Mouse (Mus musculus) left cerebral cortex, postnatal 4 days (tissue): ENCODE data around the gene Rab2b. TPM values are rescaled to one million over a fixed set of nuclear protein-coding genes. Genes with fewer than 3 reads are reported as not detected.
A peak's percentile ranks its signal among the peaks of the same experiment; 100 is the strongest.
"Not testable (repeated sequence)": the region's sequence is repeated elsewhere in the genome, so short reads cannot be mapped to it uniquely, and the experiment has no call there.

ENCODE experiments used
- DNase-seq: peaks from one replicate; pipeline ENCODE4 v3.0.0-alpha.2; 2022
- intact Hi-C: fragments of 180-260 bp; cut with DNase I; formaldehyde crosslinking; loops from one replicate; pipeline ENCODE4 v1.15.1; 2025
- total RNA-seq, 2 experiments: library from RNA; stranded (reverse); gene quantifications; 2 replicates each; pipeline ENCODE4 v1.2.3; 2021

Rab2b gene
- total RNA-seq = 10 to 100 TPM; 38.3 to 40.8 TPM

GRCm38 (mm10) chr14:52278932-52279746 lies at the start of gene Rab2b, which contains the start of gene Tox4:
Rab2b (minus strand) TSS chr14:52279545.
Tox4 (plus strand) TSS chr14:52279146.
- peak; percentile 98 for DNase-seq
- intact Hi-C loops = no loop called here

DNA sequence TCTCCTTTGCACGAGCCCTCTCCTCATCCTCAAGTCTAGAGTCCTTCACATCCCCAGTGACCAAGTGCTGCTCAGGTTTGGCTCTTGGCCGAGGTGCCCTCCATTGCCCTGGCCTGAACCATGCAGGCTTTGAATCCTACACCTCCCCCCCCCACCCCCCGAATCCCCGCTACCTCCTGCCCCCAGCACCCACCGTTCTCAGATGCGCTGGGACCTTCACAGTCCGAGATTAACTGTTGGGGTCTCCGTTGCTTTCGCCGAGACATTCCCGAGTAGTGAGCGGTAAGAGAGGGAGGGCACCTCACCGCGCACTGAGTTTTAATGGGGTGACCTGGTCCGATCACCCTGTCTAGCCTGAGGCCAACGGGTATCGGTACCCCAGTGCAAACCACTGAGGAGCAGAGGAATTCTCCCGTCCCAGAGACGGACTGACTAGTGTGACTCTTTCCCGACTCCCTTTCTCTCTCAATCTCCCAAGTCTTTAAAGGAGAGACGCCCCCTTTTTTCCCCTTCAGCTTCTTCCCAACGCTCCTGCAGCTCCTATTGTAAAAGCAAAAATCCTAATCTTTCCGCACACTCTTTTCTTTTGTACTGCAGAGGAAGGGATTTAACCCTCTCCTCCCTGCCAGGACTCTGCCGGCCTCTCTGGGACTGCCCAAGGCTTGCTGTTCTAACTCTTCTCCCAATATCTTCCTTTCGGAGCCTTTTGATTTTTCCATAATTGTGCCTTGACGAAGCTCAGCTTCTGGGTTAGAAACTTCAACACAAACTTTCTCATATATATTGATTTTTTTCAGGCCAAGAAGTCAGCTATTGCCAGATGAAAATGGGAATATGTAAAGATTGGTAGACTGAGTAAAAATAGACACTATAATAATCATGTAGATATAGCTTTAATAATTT lies 48.8 kb upstream of the Rab2b start, which contains the start of gene Sall2:
Gene Sall2 (minus strand): TSS at position 853 of the 903 bp plus-strand sequence.
- intact Hi-C loops = no loop called here
- no peak for DNase-seq

- intact Hi-C loops = no loop called here
- no peak for DNase-seq
Measured at GRCm38 (mm10) chr14:52327375-52327901, 48.1 kb upstream of the Rab2b start.

- no peak for DNase-seq
- intact Hi-C loops = no loop called here
Measured at GRCm38 (mm10) chr14:52325890-52326289, 46.5 kb upstream of the Rab2b start.

DNA sequence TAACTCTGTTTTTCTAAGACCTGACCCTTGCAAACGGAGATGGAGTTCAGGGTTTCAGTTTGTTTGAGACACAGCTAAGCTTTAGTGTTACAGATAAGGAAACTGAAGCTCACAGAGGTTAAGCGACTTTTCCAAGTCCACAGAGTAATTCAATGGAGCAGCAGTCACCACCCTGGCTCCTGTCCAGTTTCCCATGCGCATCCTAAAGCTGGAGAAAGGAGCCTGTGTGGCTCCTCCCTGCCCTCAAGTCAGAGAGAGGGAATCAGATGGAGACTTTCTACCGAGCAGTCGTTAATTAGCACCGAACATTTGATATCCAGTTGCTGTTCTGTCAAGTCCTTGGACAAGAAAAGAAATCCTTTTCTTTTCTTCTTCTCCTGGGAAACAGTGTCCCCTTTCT lies 40.0 kb upstream of the Rab2b start:
- intact Hi-C loops = no loop called here
- peak; percentile 24 for DNase-seq

DNA sequence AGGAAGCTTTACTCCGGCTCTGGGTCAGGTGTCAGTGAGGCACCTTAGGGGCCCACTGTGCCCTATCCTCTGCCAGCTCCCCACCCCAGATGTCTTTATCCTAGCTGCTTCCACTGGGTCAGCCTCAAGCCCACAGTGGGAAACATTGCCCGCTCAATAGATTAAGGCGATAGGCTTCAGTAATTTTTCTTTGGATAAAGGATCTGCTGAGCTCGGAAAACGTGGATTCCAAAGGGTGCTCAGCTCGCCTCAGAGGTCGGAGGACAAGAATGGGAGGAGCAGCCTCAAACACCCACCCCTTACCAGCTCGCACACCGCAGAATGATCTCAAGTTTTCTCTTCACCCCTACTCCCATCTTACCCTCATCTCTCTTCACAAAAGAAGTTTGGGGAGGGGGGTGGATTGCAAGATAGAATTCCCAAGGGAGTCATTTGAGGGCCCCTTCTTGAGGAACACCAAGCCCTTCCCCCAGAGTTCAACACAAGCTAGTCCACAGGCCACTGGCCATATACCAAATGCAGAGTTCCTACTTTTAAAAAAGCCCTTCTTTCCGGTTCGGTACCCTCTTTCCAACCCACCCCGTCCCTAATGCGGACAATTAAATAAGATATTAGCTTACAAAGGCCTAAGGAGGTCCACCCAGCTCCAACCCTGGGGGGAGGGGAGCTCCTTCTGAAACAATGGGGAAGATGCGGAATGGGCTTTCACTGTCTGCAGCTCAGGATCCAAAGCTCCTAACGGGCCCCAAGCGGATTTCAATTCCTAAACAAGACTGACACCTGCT lies 37.3 kb upstream of the Rab2b start:
- intact Hi-C loops = no loop called here

DNA sequence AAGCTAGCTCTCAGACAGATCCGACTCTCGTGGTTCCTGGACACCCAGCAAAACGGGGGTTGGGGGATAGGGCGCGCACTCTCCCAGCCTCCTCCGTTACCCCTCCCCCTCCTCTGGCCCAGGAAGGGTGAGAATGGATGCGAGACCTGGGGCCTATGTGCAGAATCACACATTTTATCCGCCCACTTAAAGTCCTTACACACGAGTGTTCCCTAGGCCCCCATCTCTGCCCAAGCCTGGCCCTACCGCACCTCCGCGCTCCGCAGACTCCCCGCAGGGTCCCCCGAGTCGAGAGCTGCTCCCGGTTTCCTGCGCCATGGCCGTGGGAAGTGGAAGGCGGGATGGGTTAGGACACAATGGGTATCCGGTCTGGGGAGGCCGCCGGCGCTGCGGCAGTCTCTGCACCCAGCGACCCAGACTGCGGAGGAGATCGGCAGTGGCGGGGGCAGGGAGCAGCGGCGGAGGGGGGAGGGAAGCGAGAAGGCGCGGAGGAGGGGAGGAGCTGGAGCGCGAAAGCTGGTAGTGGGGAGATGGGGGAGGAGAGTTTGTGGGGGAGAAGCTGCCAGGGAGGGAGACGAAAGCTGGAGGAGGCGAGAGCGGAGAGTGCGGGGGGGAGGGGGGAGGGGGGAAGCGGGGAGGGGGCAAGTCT lies 36.6 kb upstream of the Rab2b start:
- DNase-seq = peak; percentile 81
- intact Hi-C loops = no loop called here

More for the DNA sequence above, 37.3 kb upstream of the Rab2b start:
- DNase-seq = no peak

DNA sequence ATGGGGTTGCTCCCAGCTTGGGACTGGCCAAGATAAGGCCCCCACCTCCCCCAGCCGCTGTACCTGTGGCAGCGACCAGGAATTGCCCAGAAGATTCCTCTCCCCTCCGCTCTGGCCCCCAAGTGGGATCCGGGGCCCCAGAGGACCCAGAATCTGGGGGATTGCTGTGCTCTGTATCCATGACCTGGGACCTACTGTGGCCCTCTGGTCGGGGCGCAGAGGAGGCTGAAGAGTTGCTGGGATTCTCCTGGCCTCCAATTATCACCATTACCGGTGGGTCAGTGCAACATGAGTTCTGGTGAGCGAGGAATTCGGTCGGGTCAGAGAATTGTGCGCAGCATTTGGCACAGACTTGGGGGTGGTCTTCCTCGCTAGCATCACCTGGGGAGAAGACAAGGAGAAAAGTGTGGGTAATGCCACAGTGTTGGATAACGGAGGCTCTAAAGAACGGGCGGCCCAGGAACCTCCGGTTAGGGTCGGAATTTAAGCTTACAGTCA lies 36.0 kb upstream of the Rab2b start:
- intact Hi-C loops = no loop called here
- DNase-seq = no peak

DNA sequence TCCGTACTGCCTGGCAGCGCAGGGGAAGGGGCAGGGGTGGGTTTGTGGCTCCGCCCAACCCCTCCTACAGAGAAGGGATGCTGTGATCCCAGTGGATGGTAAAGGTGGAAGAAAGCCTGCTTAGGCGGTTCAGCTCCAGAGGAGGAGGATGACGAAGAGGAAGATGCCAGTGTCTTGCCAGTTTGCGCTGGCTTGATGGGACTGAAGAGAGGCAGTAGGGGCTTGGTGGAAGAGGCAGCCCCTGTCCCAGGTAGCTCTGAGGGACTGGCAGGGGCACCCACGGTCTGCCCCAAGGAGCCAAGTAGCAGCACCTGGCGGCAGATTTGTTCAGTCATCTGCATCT lies 35.4 kb upstream of the Rab2b start:
- DNase-seq = no peak
- intact Hi-C loops = no loop called here

DNA sequence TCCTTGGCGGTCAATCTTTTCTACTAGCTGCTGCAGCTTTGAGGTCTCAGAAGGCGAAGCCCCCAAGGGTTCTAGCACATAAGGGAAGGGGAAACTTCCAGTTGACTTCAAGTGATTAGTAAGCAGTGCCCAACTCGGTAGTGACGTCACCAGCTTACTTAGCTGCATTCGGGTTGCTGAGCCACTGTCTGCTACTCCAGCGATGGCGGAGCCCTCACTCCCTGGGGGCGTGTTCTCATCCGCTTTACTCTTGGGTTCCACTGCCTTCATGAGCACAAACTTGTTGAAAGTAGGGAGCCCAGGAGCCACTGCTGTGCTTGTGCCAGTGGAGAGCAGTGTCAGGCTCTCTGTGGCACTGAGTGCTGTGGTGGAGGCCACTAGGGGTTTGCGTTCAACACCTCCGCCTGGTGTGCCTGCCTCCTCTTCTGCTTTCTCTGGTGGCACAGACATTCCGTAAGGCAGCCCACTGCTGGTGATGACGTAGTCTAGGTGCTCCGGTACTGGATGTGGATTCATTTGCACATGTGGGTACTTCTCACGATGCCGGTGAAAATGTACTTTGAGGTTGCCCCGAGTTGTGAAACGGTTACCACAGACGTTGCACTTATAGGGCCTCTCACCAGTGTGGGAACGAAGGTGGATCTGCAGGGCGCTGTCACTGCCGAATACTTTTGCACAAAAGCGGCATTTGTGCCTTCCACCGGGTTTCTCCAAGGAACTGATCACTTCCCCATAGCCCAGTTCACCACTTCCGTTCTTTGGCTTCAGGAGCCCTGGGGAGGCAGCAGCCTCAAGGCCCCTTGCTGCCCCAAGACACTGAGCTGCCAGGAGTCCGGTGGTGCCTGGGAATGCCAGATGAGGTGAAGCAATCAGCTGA lies 34.8 kb upstream of the Rab2b start:
- intact Hi-C loops = no loop called here

DNA sequence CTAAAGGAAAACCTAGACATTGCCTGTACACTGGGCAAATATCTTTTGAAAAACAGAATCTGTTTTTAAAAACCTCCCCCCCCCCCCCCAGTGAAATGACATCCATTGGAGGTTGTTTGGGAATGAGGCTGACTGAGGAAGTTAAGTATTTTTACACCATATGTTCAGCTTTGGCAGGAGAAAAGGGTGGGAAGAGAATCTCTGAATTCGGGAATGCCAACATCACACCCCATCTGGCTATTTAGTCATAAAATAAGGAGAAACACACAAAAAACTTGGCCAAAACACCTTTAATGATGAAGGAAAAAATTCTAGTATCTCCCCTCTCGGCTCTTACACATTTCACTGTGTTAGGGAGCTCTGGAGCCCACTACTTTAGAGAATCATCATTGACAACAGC lies 31.6 kb upstream of the Rab2b start:
- no peak for DNase-seq
- intact Hi-C loops = no loop called here

More for the DNA sequence above, 34.8 kb upstream of the Rab2b start:
- DNase-seq = no peak

GRCm38 (mm10) chr14:52310343-52310742 lies 31.0 kb upstream of the Rab2b start:
- DNase-seq, intact Hi-C loops: not testable (repeated sequence)

DNA sequence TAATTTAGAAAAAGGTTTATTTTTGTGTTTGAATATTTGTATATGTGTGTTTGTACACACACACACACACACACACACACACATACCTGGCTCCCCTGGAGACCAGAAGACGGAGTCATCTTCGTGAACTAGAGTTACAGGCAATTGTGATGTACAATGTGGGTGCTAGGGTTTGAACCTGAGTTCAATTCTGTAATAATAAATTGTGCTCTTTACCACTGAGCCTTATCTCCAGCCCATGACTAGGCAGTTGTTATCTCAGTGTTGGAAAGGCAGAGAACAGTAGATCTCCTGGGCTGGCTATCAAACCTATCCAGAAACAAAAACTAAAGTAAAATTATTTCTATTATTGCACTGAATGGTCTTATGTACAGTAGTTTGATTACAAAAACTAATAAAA lies 26.8 kb upstream of the Rab2b start:
- DNase-seq = no peak
- intact Hi-C loops = no loop called here

DNA sequence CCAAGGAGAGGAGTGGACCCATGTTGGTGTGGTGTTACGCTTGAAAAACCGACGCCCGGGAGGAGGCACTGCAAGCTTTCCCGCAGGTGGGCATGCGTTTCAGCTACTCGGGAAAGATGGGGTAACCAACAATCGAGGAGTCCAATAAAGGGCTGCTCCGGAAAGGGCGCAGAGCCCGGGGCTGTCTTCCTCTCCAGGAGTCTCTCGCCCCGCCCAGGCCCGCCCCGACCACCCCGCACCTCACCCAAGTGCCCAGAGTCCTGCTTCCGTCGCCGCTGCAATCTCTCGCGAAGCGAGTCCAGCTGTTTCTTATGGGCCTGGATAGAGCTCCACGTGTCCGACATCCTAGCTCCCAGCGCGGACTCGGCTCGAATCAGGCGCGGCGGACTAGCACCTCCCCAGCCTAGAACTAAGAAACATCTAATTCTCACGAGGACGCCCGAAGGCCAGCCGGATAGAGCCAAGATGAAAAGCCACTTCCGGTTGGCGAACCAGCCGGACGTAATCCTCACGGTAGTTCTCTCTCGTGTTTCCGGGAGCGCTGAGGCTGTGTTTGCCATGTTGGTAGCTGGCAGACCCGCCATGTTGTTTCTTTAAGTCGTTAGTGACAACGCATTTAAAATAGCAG lies 25.4 kb upstream of the Rab2b start, which contains the start of gene Mettl3:
Gene Mettl3 (minus strand): TSS at position 485 of the 628 bp plus-strand sequence.
- DNase-seq = peak; percentile 91
- intact Hi-C loops = no loop called here

DNA sequence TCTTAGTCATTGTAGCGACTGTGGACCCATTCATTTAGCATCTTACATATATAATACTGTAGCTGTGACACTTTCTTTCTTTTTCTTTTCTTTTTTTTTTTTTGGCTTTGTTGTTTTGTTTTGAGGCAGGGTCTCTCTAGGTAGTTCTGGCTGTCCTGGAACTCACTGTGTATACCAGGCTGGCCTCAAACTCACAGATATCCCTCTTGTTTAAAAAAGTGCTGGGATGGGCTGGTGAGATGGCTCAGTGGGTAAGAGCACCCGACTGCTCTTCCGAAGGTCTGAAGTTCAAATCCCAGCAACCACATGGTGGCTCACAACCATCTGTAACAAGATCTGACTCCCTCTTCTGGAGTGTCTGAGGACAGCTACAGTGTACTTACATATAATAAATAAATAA lies 24.2 kb upstream of the Rab2b start:
- intact Hi-C loops, DNase-seq: not testable (repeated sequence)

GRCm38 (mm10) chr14:52295558-52296264 lies 16.4 kb upstream of the Rab2b start:
- intact Hi-C loops = loop anchor here (5.0 kb wide), 1 partner anchor 42 kb away; no protein-coding TSS in a partner anchor

DNA sequence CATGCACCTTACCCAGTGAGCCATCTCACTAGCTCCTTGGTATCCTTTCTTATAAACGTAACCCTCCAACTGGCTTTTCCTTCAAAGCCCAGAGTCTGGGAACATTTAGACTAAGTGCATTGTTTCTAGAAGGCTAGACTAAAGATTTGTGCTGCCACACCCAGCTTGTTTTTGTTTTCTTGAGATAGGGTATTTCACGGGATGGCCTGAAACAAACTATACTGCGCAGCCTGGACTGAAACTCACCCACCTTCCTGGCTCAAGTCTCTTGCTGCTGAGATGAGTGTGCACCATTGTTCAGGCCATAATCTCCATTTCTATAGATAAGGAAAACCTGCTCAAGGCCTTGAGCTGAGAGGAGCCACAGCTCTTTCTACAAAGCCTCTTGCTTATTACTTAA lies 4.8 kb upstream of the Rab2b start:
- no peak for DNase-seq
- intact Hi-C loops = no loop called here

More at GRCm38 (mm10) chr14:52295558-52296264, 16.4 kb upstream of the Rab2b start:
- DNase-seq = no peak

DNA sequence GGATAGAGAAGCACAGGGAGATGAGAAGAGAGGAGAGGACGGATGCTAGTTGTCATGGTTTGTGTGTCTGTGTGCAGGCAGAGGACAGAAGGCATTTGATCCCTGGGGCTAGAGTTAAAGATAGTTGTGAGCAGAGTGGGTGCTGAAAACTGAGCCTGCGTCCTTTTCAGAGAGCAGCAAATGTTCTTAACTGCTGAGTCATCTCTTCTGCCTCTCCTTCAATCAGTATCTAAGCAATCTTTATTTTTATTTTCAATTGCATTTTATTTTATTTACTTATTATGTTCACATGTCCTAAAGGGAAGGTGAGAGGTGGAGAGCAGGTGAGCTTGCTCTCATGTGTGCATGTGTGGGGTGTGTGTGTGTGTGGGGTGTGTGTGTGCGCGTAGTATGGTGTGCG lies 4.3 kb upstream of the Rab2b start:
- intact Hi-C loops = no loop called here
- no peak for DNase-seq
